Mouse (Mus musculus): ENCODE measurements around the gene Gm9999.

DNA sequence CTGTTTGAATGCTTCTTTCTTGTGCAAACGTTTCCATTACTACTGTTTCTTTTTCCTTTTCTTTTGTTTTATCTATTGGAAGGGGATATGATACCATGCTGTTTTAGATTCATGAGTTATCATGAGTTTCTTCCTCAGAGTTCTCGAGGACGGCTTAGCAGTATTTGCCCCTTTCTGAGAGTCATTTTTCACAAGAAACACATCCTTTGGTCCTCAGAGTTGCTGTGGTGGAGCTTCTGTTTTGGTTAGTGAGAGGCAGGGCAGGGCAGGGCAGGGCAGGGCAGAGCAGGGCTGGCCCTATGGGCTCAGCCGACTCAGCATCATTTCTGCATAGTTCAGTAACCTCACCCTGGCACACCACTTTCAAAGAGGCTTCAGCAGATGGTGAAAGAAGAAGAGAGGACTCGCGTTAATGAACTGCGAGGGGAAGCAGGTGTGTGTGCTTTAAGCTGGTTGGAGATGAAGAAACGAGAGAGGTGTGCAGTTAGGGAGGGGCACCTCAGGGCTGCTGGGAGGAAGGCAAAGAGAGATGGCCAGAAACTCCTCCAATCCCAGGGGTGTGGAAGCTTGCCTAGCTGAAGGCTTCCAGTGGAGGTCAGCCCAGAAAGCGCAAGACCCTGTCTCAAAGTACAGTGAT, 29.9 kb downstream of the Gm9999 start:
- TF ChIP-seq POLR2A (IDR thresholded peaks at IDR 0.05; ENCODE audit: borderline replicate concordance, control insufficient read depth, low read depth, low read length) (no peak), CTCF (IDR thresholded peaks at IDR 0.05; ENCODE audit: control insufficient read depth, insufficient read depth, low read length) (no peak)

Measured in bone marrow, adult 2 months (tissue).